Comparison of ENCODE assay signal across 7 mouse cellular contexts in genomic region chr5:111341609-111342008, GRCm38 (mm10). TPM values are rescaled to one million over a fixed set of nuclear protein-coding genes. Genes with fewer than 3 reads are reported as not detected.
DNase-seq lines count a peak whose midpoint lies in the region; ATAC-seq and TF ChIP-seq lines count a peak whose summit lies in the region.

No protein-coding gene starts in this region.

- peak; percentile 22 to 34 for DNase-seq in layer of hippocampus, postnatal 10 days (ENCODE audit: low spot score in 2 of 2)
- no peak for DNase-seq in layer of hippocampus, adult 18-20 months (ENCODE audit: low spot score in 2 of 2)
- DNase-seq in MEL (ENCODE audit: low read depth, low spot score) = peak; percentile 52
- peak; percentile 40 for DNase-seq in c-Kit-positive CD71-positive TER-119-positive erythroid progenitor cells, embryonic 14.5 days (ENCODE audit: low spot score)
- peak; percentile 45 for DNase-seq in lung, postnatal 14 days
- no peak for DNase-seq in spleen, postnatal 14 days (ENCODE audit: low spot score in 2 of 2)

- no peak for ATAC-seq in frontal cortex, adult (ENCODE audit: low TSS enrichment)

- TF ChIP-seq EP300 in MEL (IDR thresholded peaks at IDR 0.05; ENCODE audit: low read depth in 1 of 2, low read length in 2 of 2) = no peak

- H3K9ac ChIP-seq in MEL (ENCODE audit: control insufficient read depth, low read depth, low read length, poor library complexity, severe bottlenecking) = no peak overlapping the region

- no peak overlapping the region for H3K4me3 ChIP-seq in MEL (ENCODE audit: control insufficient read depth in 1 of 2, insufficient read depth in 1 of 2, low read depth in 2 of 2, low read length in 2 of 2)

- no peaks in the 10 kb centered on the region for H3K4me1 ChIP-seq in MEL (ENCODE audit: control insufficient read depth in 1 of 2, insufficient read depth in 2 of 2, low read length in 2 of 2)

- no peak for TF ChIP-seq POLR2A in MEL (IDR thresholded peaks at IDR 0.05; ENCODE audit: control insufficient read depth in 1 of 2, insufficient read depth in 1 of 2, low read depth in 1 of 2, low read length in 2 of 2, poor library complexity in 1 of 2)

- peak; percentile 32 to 79 (median 57); a peak in 4 of 6 replicates for TF ChIP-seq CTCF in MEL (IDR thresholded peaks at IDR 0.05 in 2 of 3, conservative IDR thresholded peaks at IDR 0.05 in 1 of 3; ENCODE audit: control insufficient read depth in 1 of 3, insufficient read depth in 1 of 3, low read depth in 2 of 3, low read length in 3 of 3, poor library complexity in 1 of 3, severe bottlenecking in 1 of 3)

- peaks cover 0 to 11% of the 10 kb centered on the region in 2 experiments; a peak in 2 of 4 replicates for H3K36me3 ChIP-seq in MEL (ENCODE audit: control insufficient read depth in 1 of 2, insufficient read depth in 2 of 2, low read length in 2 of 2)

- peak; percentile 34 for TF ChIP-seq RAD21 in MEL (IDR thresholded peaks at IDR 0.05; ENCODE audit: low read depth, low read length)

- no peaks in the 10 kb centered on the region for H3K9me3 ChIP-seq in MEL (replicated peaks; ENCODE audit: insufficient read depth, low read length)

- no peaks in the 10 kb centered on the region for H3K27me3 ChIP-seq in MEL (ENCODE audit: control insufficient read depth in 1 of 2, insufficient read depth in 2 of 2, low read length in 2 of 2)

- no peak overlapping the region for H3K27ac ChIP-seq in MEL (ENCODE audit: control insufficient read depth, low read depth, low read length)

- H3K79me2 ChIP-seq in MEL (ENCODE audit: control insufficient read depth, insufficient read depth, low read length, poor library complexity) = peaks cover 10% of the 10 kb centered on the region

TF ChIP-seq in MEL, 35 proteins besides CTCF, POLR2A, EP300 and RAD21:
- TF ChIP-seq MYB (IDR thresholded peaks at IDR 0.05; ENCODE audit: low read depth, low read length) (no peak), MAZ (IDR thresholded peaks at IDR 0.05; ENCODE audit: low read depth, low read length) (0 out of 2 replicates have a peak, but pooled peaks have one; percentile 34), USF1 (IDR thresholded peaks at IDR 0.05; ENCODE audit: low read depth, low read length) (no peak), SMC3 (IDR thresholded peaks at IDR 0.05; ENCODE audit: low read depth, low read length) (peak; percentile 39; the same call in 1 of the 2 replicates)

RNA-seq across cellular contexts. Expression of gene Pitpnb, which starts 11.0 kb away (rescaled TPM):
- total RNA-seq in layer of hippocampus, postnatal 10 days (2021) = 10 to 100 TPM; 68.3 to 73.7 TPM
- total RNA-seq in layer of hippocampus, adult 18-20 months (2021) = 10 to 100 TPM; 84.5 to 88.0 TPM
- 21.8 and 22.8 TPM in 2 replicates for total RNA-seq in MEL (2012; rRNA removed)
- polyA plus RNA-seq in MEL (2012; ENCODE audit: insufficient read depth in 1 of 2, insufficient read length in 2 of 2, low read depth in 1 of 2, low replicate concordance in 2 of 2, missing spikeins in 1 of 2) = 100 to 1,000 TPM in 1 of 2 experiments, 10 to 100 TPM in 1; 88.5 to 111 TPM

Comparison
In these comparisons a context has a peak if more than half of its experiments do, and no peak if none do; other contexts are left out.
1. DNase-seq: peak in layer of hippocampus, postnatal 10 days (2 of 2), MEL (single experiment), c-Kit-positive CD71-positive TER-119-positive erythroid progenitor cells, embryonic 14.5 days (single experiment) and lung, postnatal 14 days (single experiment); none in layer of hippocampus, adult 18-20 months (0 of 2) and spleen, postnatal 14 days (0 of 2).